Mouse (Mus musculus): ENCODE results near the gene Ssbp2. TPM values are rescaled to one million over a fixed set of nuclear protein-coding genes. Genes with fewer than 3 reads are reported as not detected.

The Ssbp2 gene
- total RNA-seq, 2 experiments from 2014 or later, result 26.5 to 56.9 TPM

DNA sequence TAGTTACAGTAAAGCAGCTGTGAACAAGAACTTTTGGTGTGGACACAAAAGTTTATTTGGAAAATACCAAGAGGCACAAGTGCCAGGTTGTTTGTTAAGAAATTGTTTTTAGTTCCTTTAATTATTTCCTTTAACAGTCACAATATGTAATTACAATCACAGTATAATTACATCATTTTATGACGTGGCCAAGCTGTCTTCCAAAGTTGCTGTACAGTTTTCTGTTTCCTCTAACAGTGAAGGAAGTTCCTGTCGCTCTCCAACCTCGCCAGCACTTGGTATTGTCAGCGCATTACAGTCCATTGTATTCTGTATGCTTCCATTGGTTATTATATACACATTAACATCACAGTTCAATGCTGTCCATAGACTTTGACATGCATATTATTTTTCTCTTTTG lies 54.9 kb downstream of the Ssbp2 start:
- peak; percentile 75 for ATAC-seq (replicated peaks; ENCODE audit: poor library complexity, severe bottlenecking)

- peak; percentile 50 for ATAC-seq (replicated peaks; ENCODE audit: poor library complexity, severe bottlenecking)
These were observed 60.1 kb downstream of the Ssbp2 start for GRCm38 (mm10) chr13:91520073-91520750.

GRCm38 (mm10) chr13:91520968-91521367 lies 60.9 kb downstream of the Ssbp2 start:
- peak; percentile 80 for ATAC-seq (replicated peaks; ENCODE audit: poor library complexity, severe bottlenecking)

GRCm38 (mm10) chr13:91526058-91526457 lies 66.0 kb downstream of the Ssbp2 start:
- ATAC-seq (replicated peaks; ENCODE audit: poor library complexity, severe bottlenecking), result no peak

DNA sequence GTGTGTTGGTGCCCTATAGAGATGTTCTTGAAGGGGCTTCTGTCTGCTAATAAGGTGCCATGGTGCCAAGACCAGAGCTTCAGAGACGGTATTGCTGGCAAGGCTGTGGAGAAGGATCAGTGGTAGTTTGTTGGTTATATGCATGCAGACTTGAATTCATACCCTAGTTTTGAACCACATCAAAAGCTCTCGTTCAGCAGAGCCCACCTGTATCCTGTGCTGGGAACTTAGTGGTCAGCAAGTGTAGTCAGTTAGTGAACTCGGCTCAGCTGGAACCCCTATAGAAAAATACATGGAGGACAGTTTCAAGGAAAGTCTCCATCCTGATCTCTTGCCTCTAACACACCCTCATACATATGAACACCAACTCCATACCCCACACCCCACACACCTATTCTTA lies 69.7 kb downstream of the Ssbp2 start:
- no peak for ATAC-seq (replicated peaks; ENCODE audit: poor library complexity, severe bottlenecking)

- ATAC-seq (replicated peaks; ENCODE audit: poor library complexity, severe bottlenecking), result no peak
These were observed 76.6 kb downstream of the Ssbp2 start for GRCm38 (mm10) chr13:91536711-91537110.

- no peak for ATAC-seq (replicated peaks; ENCODE audit: poor library complexity, severe bottlenecking)
These were observed 80.3 kb downstream of the Ssbp2 start for GRCm38 (mm10) chr13:91540145-91541068.

DNA sequence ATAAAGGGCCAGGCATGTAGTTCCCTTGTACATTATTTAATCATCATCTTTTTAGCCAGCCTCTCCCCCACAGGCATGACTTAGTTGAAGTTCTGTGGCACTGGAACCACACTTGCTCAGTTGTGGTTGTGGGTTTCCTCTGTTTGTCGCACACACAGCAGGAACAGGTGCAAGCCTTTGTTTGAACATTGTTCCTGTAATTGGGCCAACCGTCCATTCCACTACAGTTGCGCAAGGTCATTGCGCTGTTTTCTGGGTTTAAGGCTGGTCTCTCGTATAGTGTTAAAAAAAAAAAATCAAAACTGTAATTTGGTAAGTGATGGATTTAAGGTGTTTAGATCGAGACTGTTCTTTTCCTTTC lies 81.0 kb downstream of the Ssbp2 start:
- ATAC-seq (replicated peaks; ENCODE audit: poor library complexity, severe bottlenecking), result peak; percentile 91

GRCm38 (mm10) chr13:91543555-91543954 lies 83.5 kb downstream of the Ssbp2 start:
- no peak for ATAC-seq (replicated peaks; ENCODE audit: poor library complexity, severe bottlenecking)

GRCm38 (mm10) chr13:91564047-91564446 lies 104.0 kb downstream of the Ssbp2 start:
- ATAC-seq (replicated peaks; ENCODE audit: poor library complexity, severe bottlenecking), result no peak

GRCm38 (mm10) chr13:91564755-91565154 lies 104.7 kb downstream of the Ssbp2 start:
- ATAC-seq (replicated peaks; ENCODE audit: poor library complexity, severe bottlenecking), result no peak

DNA sequence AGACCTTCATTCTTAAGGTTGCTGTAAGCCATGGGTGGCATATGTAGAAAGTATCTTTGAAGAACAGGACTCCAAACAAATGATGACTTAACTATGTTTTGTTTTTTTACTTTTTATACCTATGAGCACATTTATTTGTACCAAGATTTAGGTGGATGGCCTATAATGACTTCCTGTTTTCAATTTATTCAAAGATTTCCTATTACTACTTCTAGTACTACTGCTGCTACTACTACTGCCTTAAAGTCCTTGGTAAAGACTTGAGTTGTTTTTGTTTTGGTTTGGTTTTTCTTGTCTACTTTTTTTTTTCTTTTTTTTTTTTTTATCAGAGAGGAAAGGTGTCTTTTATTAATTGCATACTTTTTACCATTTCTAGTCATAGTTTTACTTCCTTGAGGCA lies 121.4 kb downstream of the Ssbp2 start:
- no peak for ATAC-seq (replicated peaks; ENCODE audit: poor library complexity, severe bottlenecking)

GRCm38 (mm10) chr13:91582212-91582611 lies 122.1 kb downstream of the Ssbp2 start:
- ATAC-seq (replicated peaks; ENCODE audit: poor library complexity, severe bottlenecking), result no peak

DNA sequence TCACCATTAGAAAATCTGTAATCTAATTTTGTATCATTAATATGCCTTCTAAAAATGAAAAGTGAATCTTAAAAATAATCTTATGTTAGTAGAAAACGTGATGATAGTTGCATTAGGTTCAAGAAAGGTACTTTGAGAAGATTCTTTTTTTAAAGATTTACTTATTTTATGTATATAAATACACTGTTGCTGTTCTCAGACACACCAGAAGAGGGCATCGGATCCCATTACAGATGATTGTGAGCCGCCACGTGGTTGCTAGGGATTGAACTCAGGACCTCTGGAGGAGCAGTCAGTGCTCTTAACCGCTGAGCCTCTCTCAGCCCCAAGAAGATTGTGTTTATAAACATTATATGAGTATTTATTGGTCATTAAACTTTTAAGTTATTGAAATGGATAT lies 126.3 kb downstream of the Ssbp2 start:
- no peak for ATAC-seq (replicated peaks; ENCODE audit: poor library complexity, severe bottlenecking)

DNA sequence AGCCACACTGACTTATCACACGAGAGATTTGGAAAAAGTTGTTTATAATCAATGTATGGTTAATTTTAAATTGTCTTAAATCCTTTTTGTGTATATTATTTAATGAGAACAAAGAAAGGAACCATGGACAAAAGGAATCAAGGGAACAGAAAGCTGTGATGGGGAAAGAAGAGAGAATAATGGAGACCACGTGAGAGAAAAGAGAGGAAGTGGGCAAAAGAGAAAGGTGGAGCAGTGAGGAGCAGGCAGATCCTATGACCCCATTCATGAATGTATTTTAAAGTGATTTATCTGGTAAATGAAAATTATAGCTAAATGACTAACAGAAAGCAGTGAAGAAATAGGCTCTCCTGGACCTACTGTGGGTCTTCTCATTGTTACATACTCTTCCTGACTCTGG lies 128.4 kb downstream of the Ssbp2 start:
- ATAC-seq (replicated peaks; ENCODE audit: poor library complexity, severe bottlenecking), result peak; percentile 88

DNA sequence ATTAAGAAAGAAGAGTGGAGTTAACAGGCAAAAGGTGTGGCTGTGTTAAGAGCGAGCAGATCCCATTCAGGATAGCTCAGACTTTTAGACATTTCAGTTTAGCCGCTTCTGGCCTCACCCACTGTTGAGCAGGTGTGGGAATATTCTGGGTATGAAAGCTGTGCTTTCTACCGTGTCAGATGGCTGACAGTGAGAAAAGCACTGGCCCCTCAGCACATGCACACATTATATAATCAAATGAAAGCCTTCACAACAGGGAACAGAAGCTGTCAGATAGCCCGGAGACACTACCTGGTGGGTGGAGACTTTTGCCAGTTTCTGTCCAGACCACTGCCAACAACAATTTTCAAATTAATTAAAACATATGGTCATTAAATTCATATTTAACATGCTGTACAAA lies 131.8 kb downstream of the Ssbp2 start:
- ATAC-seq (replicated peaks; ENCODE audit: poor library complexity, severe bottlenecking), result no peak

- 0 out of 2 replicates have a peak, but pooled peaks have one; percentile 28 for ATAC-seq (replicated peaks; ENCODE audit: poor library complexity, severe bottlenecking)
These were observed 135.2 kb downstream of the Ssbp2 start for GRCm38 (mm10) chr13:91595284-91595683.

- ATAC-seq (replicated peaks; ENCODE audit: poor library complexity, severe bottlenecking), result peak; percentile 97
These were observed 139.5 kb downstream of the Ssbp2 start for GRCm38 (mm10) chr13:91599594-91599993.

DNA sequence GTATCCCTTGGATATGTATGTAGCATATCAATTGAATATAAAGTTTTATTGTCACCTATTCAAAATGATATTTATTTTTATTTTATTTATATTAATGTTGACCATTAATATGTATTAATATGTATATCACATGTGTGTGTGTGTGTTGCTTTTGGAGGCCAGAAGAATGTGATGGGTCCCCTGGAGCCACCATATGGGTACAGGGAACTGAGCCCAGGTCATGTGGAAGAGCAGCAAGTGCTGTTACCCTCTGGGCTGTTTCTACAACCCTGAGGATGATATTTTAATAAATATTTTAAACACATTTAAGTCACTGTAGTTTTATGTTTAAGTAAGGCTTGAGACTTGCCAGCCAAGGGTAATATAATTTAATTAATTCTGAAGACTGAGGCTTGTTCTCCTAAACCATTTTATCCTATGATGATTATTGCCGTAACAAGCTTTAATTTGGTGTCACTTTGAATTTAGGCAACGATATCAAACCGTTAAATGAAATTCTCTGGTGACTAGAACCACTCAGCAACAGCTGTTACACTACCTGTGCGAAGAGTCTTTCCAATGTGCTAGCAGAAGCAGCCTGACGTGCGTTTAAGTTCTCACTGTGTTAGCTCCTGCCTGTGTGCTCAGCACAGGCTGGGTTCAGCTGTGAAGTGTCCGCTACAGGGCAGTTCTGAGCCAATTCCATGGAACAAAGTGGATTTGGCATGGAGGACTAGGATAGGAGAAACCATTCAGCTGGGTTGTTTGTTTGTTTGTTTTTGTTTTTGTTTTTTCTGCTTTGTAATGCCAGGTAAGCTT lies 145.2 kb downstream of the Ssbp2 start:
- ATAC-seq (replicated peaks; ENCODE audit: poor library complexity, severe bottlenecking), result no peak

DNA sequence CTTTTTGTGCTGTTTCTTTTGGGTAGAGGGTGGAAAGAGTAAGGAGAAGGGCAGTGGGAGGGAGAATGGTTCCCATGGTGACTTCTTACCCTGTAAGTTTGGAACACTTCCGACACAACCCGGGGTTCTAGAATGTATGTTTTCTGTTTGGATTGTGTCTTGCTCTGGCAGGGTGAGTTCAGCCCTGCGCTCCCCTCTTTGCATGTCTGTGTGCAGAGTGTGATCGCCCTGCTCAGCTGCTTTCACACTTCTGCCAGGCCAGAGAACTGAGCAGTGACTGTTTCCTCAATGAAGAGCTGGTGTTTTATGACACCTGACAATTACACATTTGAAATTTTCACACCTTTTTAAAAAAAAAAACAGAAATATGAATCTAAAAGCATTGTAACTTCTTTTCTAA lies 150.5 kb downstream of the Ssbp2 start:
- no peak for ATAC-seq (replicated peaks; ENCODE audit: poor library complexity, severe bottlenecking)

DNA sequence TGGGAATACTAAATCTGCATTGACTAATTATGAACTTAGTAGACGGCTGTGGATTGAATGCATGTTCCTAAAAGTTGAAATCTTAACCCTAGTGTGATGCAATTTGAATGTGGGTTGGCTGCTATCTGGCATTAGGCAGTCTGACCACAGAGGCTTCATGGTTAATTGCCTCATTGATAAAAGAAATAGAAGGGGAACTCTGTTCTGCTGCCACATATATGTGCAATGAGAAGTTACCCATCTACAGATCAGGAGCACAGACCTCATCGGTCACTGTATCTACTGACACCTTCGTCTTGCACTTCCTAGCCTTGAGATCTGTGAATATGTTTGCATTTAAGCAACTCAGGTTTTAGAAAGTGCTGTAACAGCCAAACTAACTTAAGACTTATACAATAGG lies 151.8 kb downstream of the Ssbp2 start:
- ATAC-seq (replicated peaks; ENCODE audit: poor library complexity, severe bottlenecking), result peak; percentile 99
